ENCODE assay signal across 11 mouse cellular contexts in the genomic region with DNA sequence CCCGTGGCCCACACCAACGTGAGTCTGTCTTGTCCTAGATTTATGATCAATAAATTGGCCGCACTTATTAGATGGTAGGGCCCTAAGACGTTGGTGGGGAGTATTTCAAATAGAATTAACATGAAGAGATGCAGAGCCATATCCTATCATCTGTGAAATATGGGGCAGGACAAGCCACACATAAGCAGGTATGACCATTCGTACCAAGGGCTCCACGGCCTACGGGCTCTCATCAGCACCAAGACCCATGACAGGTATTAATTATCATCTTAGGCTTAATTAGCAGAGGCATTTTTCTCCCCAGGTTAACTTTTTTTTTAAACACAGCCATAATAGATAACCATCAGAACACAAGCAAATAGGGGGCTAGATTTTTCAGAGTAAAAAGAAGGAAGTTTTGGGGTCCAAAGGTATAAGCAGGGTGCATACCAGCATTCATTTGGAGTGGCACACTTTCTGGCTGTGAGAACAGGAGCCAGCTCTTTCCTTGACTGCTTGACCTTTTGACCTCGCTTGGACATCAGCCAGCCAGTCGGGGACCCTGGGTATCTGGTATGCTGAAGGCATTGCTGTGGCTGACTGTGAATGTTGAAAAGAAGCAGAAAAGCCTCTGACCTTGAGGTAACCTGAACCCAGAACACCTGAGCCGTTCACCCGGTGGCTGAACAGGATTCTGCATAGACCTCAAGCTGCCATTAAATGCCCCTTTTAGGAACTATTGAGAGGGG.
A peak's percentile ranks its signal among the peaks of the same experiment; 100 is the strongest.
DNase-seq lines count a peak whose midpoint lies in the region; ATAC-seq lines count a peak whose summit lies in the region.
"Had no signal": no experiment of that assay in that cellular context is flagged by ENCODE, and none has a peak within 500 bp of the region (broad histone marks: within the 10 kb centered on the region; RNA-seq: fewer than 3 reads in every experiment).

No protein-coding gene starts in this region.

- 18% methylated on average over 11 of the region's 11 CpGs for WGBS in limb, embryonic 10.5 days

- ATAC-seq in monocyte, adult 5-6 weeks (replicated peaks; ENCODE audit: insufficient number of reproducible peaks, low FRiP score, low TSS enrichment, poor library complexity, severe bottlenecking) = no peak

- H3K9me3 ChIP-seq in limb, embryonic 10.5 days (replicated peaks) = no peaks in the 10 kb centered on the region
- H3K9me3 ChIP-seq: embryonic facial prominence, embryonic 12.5 days had no signal

- no peak overlapping the region for H3K4me3 ChIP-seq in limb, embryonic 10.5 days
- H3K4me3 ChIP-seq: embryonic facial prominence, embryonic 12.5 days had no signal

- H3K27ac ChIP-seq in limb, embryonic 10.5 days = peak overlapping the region; percentile 3
- H3K27ac ChIP-seq: embryonic facial prominence, embryonic 12.5 days had no signal

- peaks cover 50% of the 10 kb centered on the region for H3K4me1 ChIP-seq in limb, embryonic 10.5 days

- no peaks in the 10 kb centered on the region for H3K36me3 ChIP-seq in limb, embryonic 10.5 days
- H3K36me3 ChIP-seq: embryonic facial prominence, embryonic 12.5 days had no signal

- DNase-seq in cerebellum, postnatal 10 days = peak; percentile 56 to 59
- DNase-seq in cerebellum, adult 9-10 months = no peak
- peak; percentile 76 for DNase-seq in testis, postnatal 10 days (ENCODE audit: low spot score)
- no peak for DNase-seq in testis, postnatal 14 days (ENCODE audit: low spot score)
- DNase-seq in limb, embryonic 10.5 days (ENCODE audit: low spot score) = peak; percentile 46
- DNase-seq in yolk sac, embryonic 10.5 days (ENCODE audit: low spot score) = peak; percentile 60
- no peak for DNase-seq in right cerebral cortex, postnatal 36 days (ENCODE audit: low spot score in 2 of 2)
- DNase-seq: heart, adult 18-20 months; thymus, postnatal 25 days had no signal

- H3K27me3 ChIP-seq in limb, embryonic 10.5 days (ENCODE audit: low read depth, poor library complexity, severe bottlenecking) = 0 out of 2 replicates have a peak, but pooled peaks cover 4% of the 10 kb centered on the region
- H3K27me3 ChIP-seq: embryonic facial prominence, embryonic 12.5 days had no signal

Comparison
In these comparisons a context has a peak if more than half of its experiments do, and no peak if none do; other contexts are left out.
1. DNase-seq: peak in cerebellum, postnatal 10 days (2 of 2), testis, postnatal 10 days (single experiment), limb, embryonic 10.5 days (single experiment) and yolk sac, embryonic 10.5 days (single experiment); none in cerebellum, adult 9-10 months (single experiment), testis, postnatal 14 days (single experiment) and right cerebral cortex, postnatal 36 days (0 of 2).